Mouse (Mus musculus) lung, embryonic 16.5 days (tissue): ENCODE data around the gene Pakap. TPM values are rescaled to one million over a fixed set of nuclear protein-coding genes. Genes with fewer than 3 reads are reported as not detected.

Experiments used
- ATAC-seq: fragments of 200-750 bp; cut with Nextera tagmentation; 2 replicates; pipeline ENCODE4 v1.8.0; 2017; ENCODE audit warnings: low read depth, mild to moderate bottlenecking, moderate library complexity
- H3K27ac ChIP-seq: fragments of 300-500 bp; sonication (generic); 2 replicates; pipeline ENCODE4 v1.5.1; 2014; ENCODE audit warnings: mild to moderate bottlenecking, control low read depth, low read length
- H3K27me3 ChIP-seq: fragments of 300-500 bp; sonication (generic); 2 replicates; pipeline ENCODE4 v1.6.1; 2014; ENCODE audit warnings: low read depth, low read length, mixed read lengths; ENCODE audit not compliant: control insufficient read depth, insufficient read depth
- H3K36me3 ChIP-seq: fragments of 300-500 bp; sonication (generic); 2 replicates; pipeline ENCODE4 v1.6.1; 2014; ENCODE audit warnings: low read length; ENCODE audit not compliant: control insufficient read depth, insufficient read depth
- H3K4me1 ChIP-seq: fragments of 300-500 bp; sonication (generic); replicated peaks from 2 replicates; pipeline ENCODE4 v1.6.1; 2014; ENCODE audit warnings: low read length, mixed read lengths; ENCODE audit not compliant: control insufficient read depth, insufficient read depth
- H3K4me2 ChIP-seq: fragments of 300-500 bp; sonication (generic); 2 replicates; pipeline ENCODE4 v1.6.1; 2014; ENCODE audit warnings: low read depth, low read length, control low read depth
- H3K4me3 ChIP-seq: fragments of 300-500 bp; sonication (generic); 2 replicates; pipeline ENCODE4 v1.5.1; 2014; ENCODE audit warnings: mild to moderate bottlenecking, low read length, control low read depth
- H3K9ac ChIP-seq: fragments of 300-500 bp; sonication (generic); 2 replicates; pipeline ENCODE4 v1.6.1; 2014; ENCODE audit warnings: low read length, control low read depth
- H3K9me3 ChIP-seq: fragments of 300-500 bp; sonication (generic); 2 replicates; pipeline ENCODE4 v1.6.1; 2016; ENCODE audit warnings: low read length; ENCODE audit not compliant: control insufficient read depth
- WGBS: fragments of 180-500 bp; shearing (Covaris S2); extraction: QIAGEN DNeasy Blood & Tissue Kit; methylation state at CpG from one replicate; pipeline ENCODE4 v1.1.7; 2014; 5-methylcytosine and 5-hydroxymethylcytosine counted together
- polyA plus RNA-seq: library from polyadenylated mRNA; unstranded; fragments of >200 nt; fragmentation: Nextera tagmentation; extraction: Ambion mirVana; gene quantifications from 2 replicates; pipeline ENCODE4 v1.2.1, GENCODE M21; 2015

The Pakap gene
- polyA plus RNA-seq, 1 experiment from 2014 or later = 50.0 TPM

DNA sequence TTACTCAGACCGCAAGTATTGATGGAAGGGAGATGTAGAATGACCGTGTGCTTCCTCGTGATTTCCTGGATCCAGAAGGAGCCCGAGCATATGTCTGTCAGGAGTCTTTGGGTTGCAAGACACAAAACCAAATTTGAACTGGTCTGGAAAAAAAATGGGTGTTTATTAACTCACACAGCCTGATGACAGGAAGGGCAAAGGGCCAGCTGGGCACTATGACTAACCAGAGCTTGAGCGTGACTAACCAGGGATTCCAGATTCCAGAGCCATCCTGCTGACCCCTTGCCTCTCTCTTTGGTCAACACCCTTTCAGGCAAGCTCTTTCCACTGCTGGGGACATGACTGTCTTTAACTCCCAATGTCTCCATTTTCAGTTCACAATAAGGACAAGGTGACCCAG, 167.4 kb downstream of the Pakap start:
- 77% methylated on average over 5 of the region's 5 CpGs for WGBS
- ATAC-seq = no peak
- no peak overlapping the region for H3K27ac ChIP-seq

DNA sequence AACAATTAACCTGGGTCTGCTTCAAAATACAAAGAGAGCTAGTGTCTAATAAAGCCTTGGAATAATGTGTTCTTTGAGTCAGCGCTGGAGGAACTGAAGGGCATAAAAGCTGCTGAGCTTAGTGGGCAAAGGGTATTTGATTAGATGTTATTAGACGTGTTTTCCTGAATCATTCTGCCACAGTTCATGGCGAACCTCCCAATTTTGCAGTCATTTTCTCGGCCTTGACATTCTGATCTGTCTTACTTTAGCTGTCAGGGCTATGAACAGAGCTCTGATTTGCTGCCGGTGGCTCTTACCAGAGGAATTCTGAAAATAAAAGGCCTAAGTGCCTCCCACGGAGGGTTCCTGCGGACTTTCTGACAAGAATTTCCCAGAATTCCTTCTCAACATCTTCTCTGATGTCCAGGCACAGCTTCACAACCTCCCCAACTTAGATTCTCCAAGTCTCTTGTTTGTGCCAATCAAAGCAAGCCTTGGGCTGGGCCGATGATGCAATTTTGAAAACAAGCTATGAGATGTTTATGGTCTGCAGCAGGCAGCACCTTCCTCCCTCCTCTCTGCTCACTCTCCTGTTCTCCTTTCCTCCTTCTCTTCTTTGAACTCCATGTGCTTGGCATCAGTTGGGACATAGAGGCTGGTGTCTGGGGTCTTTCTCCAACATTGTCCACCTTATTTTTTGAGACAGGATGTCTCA, 171.0 kb downstream of the Pakap start:
- no peaks in the 10 kb centered on the region for H3K27me3 ChIP-seq
- H3K4me2 ChIP-seq = no peak overlapping the region
- H3K27ac ChIP-seq = no peak overlapping the region
- H3K4me3 ChIP-seq = no peak overlapping the region
- no peaks in the 10 kb centered on the region for H3K9me3 ChIP-seq
- WGBS = 70% methylated on average over 8 of the region's 8 CpGs
- H3K9ac ChIP-seq = no peak overlapping the region
- H3K4me1 ChIP-seq = peaks cover 10% of the 10 kb centered on the region; the same call in 1 of the 2 replicates
- ATAC-seq = no peak
- no peaks in the 10 kb centered on the region for H3K36me3 ChIP-seq

More for the DNA sequence above, 167.4 kb downstream of the Pakap start:
- H3K9ac ChIP-seq = no peak overlapping the region
- H3K4me2 ChIP-seq = no peak overlapping the region
- H3K4me3 ChIP-seq = no peak overlapping the region
- no peaks in the 10 kb centered on the region for H3K4me1 ChIP-seq
- no peaks in the 10 kb centered on the region for H3K9me3 ChIP-seq
- no peaks in the 10 kb centered on the region for H3K27me3 ChIP-seq
- H3K36me3 ChIP-seq = no peaks in the 10 kb centered on the region

DNA sequence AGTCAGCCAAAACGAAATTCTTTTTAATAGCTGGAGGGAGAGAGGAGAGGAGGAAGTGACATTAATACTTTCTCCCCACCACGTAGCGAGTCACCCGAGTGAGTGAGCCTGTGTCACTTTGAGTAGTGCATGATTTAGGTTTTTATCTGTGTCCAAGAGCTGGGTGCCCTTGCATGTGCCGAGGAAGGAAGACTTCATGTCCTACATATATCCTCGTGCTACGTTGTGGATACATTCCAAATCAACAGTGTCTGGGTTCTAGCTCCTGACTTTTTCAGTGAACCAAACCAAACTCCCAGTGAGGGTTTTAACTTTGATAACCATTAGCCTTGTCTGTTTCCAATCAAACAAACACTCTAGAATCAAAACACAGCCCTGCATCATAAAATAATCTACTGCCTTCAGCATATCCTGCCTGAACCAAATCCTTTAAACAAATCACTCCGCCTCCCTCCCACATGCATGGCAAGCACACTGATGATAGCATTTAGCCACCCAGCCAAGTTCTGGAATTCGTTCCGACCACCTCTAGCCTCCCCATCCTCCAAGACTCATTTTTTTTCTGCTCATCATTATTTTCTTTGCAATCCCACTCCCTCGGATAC, 175.4 kb downstream of the Pakap start:
- ATAC-seq = peak; percentile 86
- H3K4me3 ChIP-seq = no peak overlapping the region
- peaks cover 10% of the 10 kb centered on the region; the same call in 1 of the 2 replicates for H3K4me1 ChIP-seq
- WGBS = 34% methylated on average over 11 of the region's 11 CpGs
- H3K27ac ChIP-seq = peak overlapping the region; percentile 66
- H3K4me2 ChIP-seq = no peak overlapping the region
- 0 out of 2 replicates have a peak, but pooled peaks cover 2% of the 10 kb centered on the region for H3K36me3 ChIP-seq
- no peak overlapping the region for H3K9ac ChIP-seq
- peaks cover 3% of the 10 kb centered on the region; the same call in 1 of the 2 replicates for H3K9me3 ChIP-seq
- H3K27me3 ChIP-seq = no peaks in the 10 kb centered on the region

DNA sequence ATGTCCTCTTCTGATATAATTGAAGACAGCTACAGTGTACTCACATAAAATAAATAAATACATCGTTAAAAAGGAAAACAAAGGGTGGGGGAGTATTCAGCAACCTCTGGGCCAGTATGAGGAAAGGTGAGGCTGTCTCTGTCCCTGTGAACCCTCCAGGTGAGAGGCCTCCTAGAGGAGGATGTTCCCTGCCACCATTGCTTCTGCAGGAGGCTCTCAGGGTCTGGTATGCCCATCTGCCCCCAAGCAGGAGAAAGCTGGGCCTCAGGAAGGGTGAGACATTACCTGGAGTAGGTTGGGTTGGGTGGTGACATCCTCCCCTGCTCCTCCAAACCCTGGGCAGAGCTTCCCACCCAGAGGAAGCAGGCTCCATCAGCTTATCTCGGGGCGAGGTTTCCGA, 182.7 kb downstream of the Pakap start:
- H3K4me2 ChIP-seq = no peak overlapping the region
- H3K4me3 ChIP-seq = no peak overlapping the region
- 34% methylated on average over 4 of the region's 4 CpGs for WGBS
- no peaks in the 10 kb centered on the region for H3K36me3 ChIP-seq
- H3K4me1 ChIP-seq = 0 out of 2 replicates have a peak, but pooled peaks cover 3% of the 10 kb centered on the region
- no peak for ATAC-seq
- no peaks in the 10 kb centered on the region for H3K27me3 ChIP-seq
- no peaks in the 10 kb centered on the region for H3K9me3 ChIP-seq
- H3K27ac ChIP-seq = no peak overlapping the region
- no peak overlapping the region for H3K9ac ChIP-seq

DNA sequence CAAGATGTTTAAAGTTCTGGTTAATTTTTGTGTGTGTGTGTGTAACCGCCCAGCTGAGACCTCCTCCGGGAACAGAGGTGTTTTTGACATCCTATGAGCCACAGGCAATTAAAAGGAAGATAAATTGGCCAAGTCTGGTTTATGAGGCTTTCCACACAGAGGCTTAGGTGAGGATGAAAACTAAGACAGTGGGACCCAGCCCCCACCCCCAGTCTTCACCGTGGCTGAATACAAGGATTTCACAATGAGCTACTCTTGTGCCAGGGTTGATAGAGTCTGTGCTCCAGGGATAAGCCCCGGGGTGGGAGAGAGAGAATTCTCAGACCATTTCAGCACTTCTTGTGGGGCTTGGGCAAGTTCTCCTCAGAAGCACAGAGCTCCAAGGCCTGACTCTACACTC, 183.1 kb downstream of the Pakap start:
- H3K27me3 ChIP-seq = no peaks in the 10 kb centered on the region
- 35% methylated on average over 4 of the region's 4 CpGs for WGBS
- no peak overlapping the region for H3K4me2 ChIP-seq
- H3K27ac ChIP-seq = no peak overlapping the region
- no peaks in the 10 kb centered on the region for H3K36me3 ChIP-seq
- peak; percentile 66 for ATAC-seq
- H3K9ac ChIP-seq = no peak overlapping the region
- no peak overlapping the region for H3K4me3 ChIP-seq
- no peaks in the 10 kb centered on the region for H3K9me3 ChIP-seq
- 0 out of 2 replicates have a peak, but pooled peaks cover 3% of the 10 kb centered on the region for H3K4me1 ChIP-seq

DNA sequence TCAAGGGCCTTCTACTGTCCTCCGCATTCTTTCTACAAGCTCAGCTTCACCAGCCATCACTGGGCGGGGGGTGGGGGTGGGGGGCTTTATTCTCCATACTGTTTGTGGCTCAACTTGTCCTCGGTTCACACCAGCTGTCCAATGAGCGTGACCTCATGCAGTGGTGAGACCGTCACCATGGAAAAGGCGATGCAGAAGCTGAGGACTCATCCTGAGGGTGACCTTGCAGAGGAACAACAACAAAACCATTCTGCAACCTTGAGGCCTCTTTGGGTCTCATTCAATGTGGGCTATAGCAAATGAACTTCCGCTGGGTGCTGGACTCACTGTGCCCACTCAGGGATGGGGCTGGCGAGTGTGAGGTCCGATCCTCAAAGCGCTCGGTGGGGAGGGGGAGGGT, 183.6 kb downstream of the Pakap start:
- Histone ChIP-seq H3K4me1 (0 out of 2 replicates have a peak, but pooled peaks cover 3% of the 10 kb centered on the region), H3K4me3 (no peak overlapping the region), H3K36me3 (no peaks in the 10 kb centered on the region), H3K27me3 (no peaks in the 10 kb centered on the region), H3K9ac (no peak overlapping the region), H3K9me3 (no peaks in the 10 kb centered on the region), H3K27ac (no peak overlapping the region), H3K4me2 (no peak overlapping the region)
- no peak for ATAC-seq
- 83% methylated on average over 11 of the region's 11 CpGs for WGBS

DNA sequence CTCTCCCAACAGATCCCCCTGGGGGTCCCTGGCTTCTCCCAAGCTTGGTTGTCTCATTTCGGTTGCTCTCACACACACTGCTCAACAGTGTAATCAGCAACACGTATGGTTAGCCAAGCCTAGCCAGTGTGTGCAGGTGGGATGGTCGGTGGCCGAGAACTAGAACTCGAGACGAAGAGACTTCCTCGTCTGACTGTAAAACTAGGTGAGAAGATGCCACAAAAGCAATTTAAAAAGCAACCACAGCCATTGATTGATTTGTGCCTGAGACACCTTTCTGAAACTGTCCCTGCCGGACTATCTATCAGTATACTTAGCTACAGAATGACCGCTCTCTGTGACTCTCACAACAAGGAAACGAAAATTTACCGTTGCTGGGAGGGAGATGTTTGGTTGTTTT, 187.1 kb downstream of the Pakap start:
- H3K36me3 ChIP-seq = no peaks in the 10 kb centered on the region
- no peak overlapping the region for H3K4me3 ChIP-seq
- H3K27ac ChIP-seq = no peak overlapping the region
- no peaks in the 10 kb centered on the region for H3K9me3 ChIP-seq
- no peaks in the 10 kb centered on the region for H3K27me3 ChIP-seq
- H3K4me2 ChIP-seq = no peak overlapping the region
- 0 out of 2 replicates have a peak, but pooled peaks cover 3% of the 10 kb centered on the region for H3K4me1 ChIP-seq
- no peak overlapping the region for H3K9ac ChIP-seq
- WGBS = 88% methylated on average over 11 of the region's 11 CpGs
- ATAC-seq = no peak

DNA sequence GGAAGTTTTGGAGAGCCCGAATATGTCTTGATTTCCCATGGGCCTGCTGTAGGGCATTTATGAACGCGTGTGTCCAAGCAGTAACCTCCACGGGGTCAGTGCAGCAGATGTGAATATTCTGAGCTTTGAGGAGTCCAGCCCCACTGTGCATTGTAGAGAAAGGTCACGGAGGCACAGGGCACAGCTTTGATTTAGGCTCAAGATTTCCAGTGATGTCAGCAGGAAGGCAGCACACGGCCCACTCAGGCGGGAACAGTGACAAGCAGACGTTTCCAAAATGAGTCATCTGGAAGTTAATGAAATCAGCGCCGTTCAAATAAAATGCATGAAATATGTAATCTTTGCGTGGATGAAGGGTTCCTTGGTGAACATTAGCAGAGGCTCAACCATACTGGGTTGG, 190.0 kb downstream of the Pakap start:
- no peak overlapping the region for H3K9ac ChIP-seq
- H3K9me3 ChIP-seq = no peaks in the 10 kb centered on the region
- no peaks in the 10 kb centered on the region for H3K36me3 ChIP-seq
- no peak for ATAC-seq
- WGBS = 59% methylated on average over 11 of the region's 11 CpGs
- no peak overlapping the region for H3K4me3 ChIP-seq
- H3K27me3 ChIP-seq = no peaks in the 10 kb centered on the region
- H3K27ac ChIP-seq = no peak overlapping the region
- H3K4me1 ChIP-seq = peaks cover 5% of the 10 kb centered on the region
- H3K4me2 ChIP-seq = no peak overlapping the region

DNA sequence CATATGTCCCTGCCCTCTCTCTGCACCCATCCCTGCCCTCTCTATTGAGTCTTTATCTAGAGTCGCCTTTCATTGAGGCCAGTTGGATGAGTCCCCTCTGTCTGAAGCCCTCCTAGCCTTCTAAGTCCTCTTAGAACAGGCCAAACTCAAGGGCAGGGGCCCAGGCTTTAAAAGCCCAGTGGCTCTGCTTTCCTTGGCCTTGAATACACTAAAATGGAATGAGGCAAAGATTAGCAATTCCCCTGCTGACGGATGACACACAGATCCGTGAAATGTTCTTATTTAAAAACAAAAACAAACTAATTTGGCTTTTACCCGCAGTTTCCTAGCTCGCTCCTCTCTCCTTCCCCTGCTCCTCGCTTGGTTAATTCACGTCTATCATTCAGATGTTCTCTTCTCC, 194.4 kb downstream of the Pakap start:
- no peak for ATAC-seq
- Histone ChIP-seq H3K9ac (no peak overlapping the region), H3K4me2 (no peak overlapping the region), H3K36me3 (no peaks in the 10 kb centered on the region), H3K4me3 (no peak overlapping the region), H3K9me3 (no peaks in the 10 kb centered on the region), H3K27ac (peak overlapping the region; percentile 68), H3K4me1 (peaks cover 32% of the 10 kb centered on the region), H3K27me3 (no peaks in the 10 kb centered on the region)
- 56% methylated on average over 7 of the region's 7 CpGs for WGBS
